Mouse (Mus musculus) monocyte, adult 5-6 weeks (primary cell): ENCODE measurements around the gene Sf3b3. TPM values are rescaled to one million over a fixed set of nuclear protein-coding genes. Genes with fewer than 3 reads are reported as not detected.

Experiments
- ATAC-seq: fragments of 153-309, 156-312 bp; replicated peaks from 2 replicates; pipeline ENCODE4 v1.8.0; 2017; ENCODE audit warnings: mild to moderate bottlenecking; ENCODE audit not compliant: low TSS enrichment, insufficient number of reproducible peaks, severe bottlenecking, poor library complexity, low FRiP score
- total RNA-seq: library from RNA; stranded (forward); fragments of 200-1000, 200-491, 200-594 nt; gene quantifications from 3 replicates; pipeline ENCODE4 v1.2.3, GENCODE M21; 2017

Gene Sf3b3
- total RNA-seq, 1 experiment from 2014 or later = 114 TPM

DNA sequence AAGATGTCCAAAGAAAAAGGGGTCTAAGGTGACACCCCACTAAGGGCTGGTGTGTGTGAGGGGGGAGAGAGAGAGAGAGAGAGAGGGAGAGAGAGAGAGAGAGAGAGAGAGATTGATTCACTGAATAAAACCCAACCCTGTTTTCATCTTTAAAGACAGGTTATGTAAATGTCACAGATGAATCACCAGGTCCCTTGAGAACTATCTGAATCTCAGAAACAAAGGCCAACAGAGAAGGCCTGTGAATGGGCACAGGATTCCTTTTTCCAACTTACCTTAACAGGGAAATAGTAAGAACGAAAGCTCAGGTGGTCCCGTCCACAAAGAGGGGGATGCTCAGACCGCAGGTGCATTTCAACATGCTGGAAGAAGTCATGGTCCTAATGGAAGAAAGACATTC is 35.5 kb downstream of the Sf3b3 start:
- ATAC-seq = no peak

DNA sequence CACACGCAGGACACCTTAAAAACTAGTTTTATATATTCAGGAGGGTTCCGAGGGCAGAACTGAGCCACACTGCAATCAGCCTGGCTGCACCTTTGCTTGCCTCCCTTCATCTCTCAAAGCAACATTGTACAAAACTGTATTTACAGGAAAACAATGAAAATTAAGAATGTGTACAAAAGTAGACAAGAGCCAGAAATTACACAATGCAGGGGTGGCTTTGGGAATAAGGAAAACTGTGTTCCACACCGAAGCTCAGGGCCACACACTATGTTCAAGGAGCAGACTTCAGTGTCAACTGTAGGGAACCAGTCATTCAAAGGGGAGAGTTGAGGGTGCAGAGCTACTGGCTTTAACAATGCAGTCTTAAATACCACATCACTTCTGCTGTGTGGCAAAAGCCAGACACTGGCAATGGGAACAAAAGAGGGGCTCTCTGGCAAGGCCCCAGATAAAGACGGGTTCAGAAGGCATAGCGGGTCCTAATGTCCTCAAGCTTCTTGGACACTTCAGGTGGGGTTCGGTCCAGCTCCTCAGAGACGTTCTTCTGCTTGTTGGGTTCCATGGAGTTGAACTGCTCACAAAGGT is 36.0 kb downstream of the Sf3b3 start:
- ATAC-seq = no peak

DNA sequence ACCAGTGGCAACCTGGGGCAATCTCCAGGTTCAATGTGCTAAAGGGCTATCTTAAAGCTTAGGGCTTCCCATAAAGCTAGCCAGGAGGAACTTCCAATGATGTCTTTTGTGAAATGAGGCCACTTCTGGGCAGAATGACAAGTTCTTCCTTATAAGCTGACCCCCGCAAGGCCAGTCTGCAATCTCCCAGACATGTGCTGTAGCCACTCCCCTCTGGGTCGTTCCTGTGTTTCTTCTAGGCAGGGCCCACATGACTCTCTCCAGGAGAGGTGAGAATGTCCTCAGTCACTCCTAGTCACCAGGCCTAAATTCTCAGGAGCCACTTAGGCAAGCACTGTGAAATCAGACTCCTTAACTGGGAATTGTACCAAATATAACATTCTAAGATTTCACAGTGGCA is 36.8 kb downstream of the Sf3b3 start:
- ATAC-seq = no peak

DNA sequence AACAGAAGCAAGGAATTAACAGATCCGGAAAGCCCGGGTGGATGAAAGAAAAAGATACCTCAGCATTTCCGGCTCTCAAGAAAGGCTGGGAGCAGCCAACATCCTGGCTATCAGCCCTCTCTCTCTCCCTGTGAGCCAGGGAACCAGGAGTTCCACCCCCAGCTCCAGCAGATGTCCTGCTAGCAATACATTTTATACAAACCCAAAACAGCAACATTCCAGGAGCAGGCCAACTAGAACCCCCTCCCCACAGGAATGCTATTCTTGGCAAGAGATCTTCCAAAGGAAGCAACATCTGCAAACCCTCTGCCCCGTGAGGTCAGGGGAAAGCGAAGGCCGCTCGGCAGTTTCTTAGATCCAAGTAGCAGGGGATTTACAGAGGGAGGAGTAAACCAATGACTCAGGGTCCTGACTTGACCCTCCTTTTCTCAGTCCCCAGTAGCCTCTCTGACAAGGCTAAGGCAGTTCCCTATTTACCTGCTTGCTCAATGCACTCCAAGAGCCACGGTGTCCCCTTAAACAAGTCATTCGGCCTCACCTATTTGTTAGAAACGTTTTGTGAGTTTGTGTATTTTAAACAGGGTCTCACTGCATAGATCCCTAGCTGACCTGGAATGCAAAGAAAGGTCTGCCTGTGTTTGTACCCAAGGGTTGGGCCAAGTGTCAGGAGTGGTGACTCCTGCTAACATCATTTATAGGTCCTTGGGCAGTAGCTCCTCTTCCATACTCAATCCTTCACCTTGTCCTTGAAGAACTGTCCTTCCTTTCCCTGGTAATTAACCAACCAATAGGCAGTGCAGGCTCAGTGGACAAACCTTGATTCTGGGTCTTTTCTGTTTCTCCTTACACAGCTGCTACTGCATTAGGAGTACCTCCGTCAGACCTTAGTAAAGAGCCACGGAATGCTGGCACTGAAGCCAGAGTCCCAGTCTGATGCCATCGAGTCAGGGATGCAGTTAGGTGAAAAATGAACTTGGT is 37.8 kb downstream of the Sf3b3 start:
- ATAC-seq = no peak

DNA sequence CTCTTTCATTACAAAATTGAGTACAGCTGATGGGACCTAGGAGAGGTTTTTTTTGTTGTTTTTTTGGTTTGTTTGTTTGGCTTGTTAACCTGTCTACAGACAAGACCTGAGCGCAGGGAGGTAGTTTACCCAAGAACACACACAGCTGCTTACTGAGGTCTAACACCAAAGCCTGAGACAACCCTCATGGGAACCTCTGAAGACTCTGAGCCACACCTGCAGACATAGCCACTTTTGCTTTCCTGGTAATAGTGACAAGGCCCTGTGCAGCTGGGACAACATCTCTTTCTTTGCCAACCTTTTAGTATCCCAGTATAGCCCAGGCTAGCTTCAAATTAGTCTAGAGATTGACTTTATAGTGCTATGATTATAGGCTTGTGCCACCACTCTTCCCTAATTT is 40.4 kb downstream of the Sf3b3 start:
- no peak for ATAC-seq

DNA sequence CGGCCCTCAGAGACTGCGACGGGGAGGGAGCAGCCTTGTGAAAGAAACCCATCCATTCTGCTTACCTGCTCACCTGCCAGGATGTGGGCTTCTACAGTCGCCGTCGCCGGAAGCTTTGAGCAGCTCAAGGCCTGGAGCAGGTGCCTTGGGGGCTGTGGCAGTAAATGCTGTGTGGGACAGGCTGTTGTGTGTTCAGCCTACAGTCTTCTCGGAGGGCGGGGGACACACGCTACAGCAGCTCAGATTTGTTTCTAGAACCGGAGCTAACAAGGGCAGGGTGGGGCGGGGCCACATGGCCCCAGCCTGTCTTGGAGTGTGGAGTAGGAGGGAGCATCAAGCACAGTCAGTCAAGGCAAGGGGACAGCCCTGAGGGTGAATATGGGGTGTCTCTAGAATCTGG is 40.9 kb downstream of the Sf3b3 start, which contains the start of gene Il34:
Gene Il34 (minus strand): TSS at position 256 of the 400 bp plus-strand sequence.
- ATAC-seq = no peak

DNA sequence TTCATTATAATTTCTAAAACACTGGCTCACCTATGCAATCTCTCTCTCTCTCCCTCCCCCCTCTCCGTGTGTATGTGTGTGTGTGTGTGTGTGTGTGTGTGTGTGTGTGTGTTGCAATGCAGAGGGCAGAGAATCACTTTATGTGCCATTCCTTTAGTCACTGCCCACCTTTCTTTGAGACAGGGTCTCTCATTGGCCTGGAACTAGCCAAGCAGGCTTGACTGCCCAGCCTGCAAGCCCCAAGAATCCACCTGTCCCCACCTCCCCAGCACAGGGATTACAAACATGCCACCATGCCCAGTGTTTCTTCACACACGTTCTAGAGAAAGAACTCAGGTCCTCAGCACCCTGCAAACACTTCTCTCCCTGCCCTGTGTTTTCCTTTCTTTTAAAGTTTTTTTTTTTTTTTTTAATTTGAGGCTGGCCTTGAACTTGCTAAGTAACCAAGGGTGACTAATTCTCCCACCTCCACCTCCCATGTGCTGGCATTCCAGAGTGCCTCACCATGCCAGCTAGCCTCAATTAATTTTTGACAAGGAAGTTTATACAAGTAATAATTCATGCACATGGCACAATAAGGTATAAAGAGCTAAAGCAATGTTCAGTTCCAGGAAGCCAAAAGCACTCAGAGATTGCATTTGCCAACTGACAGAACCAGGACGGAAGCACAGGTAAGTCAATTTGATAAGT is 41.6 kb downstream of the Sf3b3 start:
- ATAC-seq = no peak

DNA sequence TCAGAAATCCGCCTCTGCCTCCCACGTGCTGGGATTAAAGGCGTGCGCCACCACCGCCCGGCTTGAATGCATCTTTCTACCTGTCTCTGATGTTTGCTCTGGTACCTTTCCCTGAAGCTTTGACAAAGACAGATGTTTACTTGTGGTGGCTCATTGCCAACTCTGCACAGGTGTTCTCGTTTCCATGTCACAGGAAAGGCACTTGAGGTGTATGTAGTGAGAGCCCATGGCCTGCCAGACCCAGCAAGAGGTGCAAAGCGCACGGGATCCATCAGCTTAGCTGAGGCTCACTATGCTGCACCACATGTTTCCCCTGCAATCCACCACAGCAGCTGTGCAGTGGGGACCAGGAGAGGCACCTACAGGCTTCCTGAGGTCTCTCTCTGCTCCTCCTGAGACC is 42.7 kb downstream of the Sf3b3 start:
- no peak for ATAC-seq

DNA sequence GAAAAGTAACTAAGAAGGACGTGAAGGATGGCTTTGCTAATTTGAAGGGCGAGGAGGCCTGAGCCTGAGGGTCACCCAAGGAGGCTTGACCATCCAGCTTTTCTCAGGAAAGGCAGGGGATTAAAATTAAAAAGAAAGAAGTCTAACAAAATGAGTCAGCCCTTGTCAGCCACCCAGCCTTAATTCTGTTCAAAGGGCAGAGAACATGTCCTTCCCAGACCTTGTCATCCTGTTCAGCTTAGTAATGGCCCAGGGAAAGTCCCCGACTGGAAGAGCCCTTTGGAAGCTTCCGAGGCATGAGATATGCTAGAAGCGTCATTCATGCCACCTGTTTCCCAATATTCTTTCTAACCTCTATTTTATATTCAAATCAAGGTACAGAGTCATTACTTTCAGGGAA is 43.6 kb downstream of the Sf3b3 start:
- ATAC-seq = no peak

DNA sequence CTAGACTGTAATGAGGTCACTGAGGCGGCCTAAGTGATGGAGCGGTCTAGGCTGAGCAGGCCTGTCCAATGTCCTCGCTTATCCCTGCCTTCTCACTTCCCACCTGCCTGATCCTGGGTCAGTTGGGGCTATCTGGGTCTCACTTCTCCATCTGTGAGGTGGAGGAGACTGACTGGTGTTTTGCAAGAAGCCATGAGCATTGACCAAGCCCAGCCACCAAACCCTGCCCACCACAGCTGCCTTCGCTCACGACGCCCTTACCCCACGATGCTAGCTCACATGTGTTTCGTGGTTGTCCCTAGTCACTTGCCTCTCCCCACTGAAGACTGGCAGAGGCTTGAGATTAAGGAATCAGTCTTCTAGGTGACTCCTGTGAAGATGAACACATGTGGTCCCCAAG is 49.5 kb downstream of the Sf3b3 start:
- ATAC-seq = no peak

DNA sequence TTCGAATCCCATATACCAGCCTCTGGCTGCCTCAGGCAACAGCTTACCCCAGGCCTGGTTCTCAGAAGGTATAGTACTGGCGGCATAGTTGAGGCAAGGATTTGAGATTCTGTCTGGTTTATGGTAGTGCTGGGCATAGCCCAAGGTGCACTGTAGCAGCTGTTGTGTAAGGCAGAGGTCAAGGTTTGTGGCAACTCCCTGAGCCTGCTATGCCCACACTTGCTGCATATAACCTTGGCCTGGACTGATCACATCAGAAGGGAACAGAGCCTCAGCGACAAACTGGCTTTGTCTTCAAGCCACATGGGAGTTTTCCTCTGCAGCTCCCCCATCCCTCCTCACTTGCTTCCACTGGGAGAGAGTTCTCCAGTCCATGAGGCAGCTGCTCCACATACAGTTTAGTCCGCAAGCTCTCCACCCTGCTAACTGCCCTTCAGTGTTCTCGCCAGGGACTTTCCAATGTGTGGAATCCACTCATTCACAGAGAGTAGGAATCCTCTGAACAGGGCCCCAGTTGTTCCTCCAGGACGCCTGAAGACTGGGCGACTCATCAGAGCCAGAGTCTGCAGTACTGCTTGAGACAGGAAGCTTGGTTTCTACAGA is 52.1 kb downstream of the Sf3b3 start:
- ATAC-seq = no peak

DNA sequence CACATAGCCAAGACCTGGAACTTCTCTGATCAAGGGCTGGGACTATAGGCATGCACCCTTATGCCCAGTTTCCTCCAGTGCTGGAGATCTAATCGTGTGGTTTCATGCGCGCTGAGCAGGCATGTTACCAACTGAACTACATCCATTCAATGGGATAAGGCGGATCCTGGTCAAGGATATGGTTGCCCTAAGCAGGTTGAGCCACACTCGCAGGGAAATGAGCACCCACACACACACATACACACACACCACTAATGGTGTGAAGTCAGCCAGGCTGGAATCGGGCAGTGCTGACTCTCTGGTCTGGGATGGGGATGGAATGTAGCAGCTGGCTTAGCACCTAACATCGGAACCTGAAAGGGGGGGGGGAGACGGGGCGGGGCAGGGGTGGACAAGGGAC is 52.7 kb downstream of the Sf3b3 start:
- ATAC-seq = no peak

DNA sequence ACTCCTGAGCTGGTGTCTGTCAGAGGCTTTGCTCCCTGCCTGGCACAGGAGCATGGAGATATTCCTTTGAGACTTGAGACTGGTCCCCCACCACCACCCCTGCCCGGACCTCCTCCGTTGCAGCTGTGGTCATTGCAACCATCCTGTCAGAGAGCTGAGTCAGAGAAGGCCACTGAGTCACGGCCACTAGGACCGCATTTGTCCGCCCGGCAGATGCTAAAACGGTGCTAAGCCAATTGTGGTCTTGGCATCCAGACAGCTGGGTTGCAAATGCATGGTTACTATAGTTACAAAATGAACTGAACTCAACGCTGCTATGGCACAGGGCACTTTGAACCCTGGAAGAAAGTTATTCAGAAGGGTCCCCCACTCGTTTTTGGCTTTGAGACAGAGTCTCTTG is 53.1 kb downstream of the Sf3b3 start:
- no peak for ATAC-seq

DNA sequence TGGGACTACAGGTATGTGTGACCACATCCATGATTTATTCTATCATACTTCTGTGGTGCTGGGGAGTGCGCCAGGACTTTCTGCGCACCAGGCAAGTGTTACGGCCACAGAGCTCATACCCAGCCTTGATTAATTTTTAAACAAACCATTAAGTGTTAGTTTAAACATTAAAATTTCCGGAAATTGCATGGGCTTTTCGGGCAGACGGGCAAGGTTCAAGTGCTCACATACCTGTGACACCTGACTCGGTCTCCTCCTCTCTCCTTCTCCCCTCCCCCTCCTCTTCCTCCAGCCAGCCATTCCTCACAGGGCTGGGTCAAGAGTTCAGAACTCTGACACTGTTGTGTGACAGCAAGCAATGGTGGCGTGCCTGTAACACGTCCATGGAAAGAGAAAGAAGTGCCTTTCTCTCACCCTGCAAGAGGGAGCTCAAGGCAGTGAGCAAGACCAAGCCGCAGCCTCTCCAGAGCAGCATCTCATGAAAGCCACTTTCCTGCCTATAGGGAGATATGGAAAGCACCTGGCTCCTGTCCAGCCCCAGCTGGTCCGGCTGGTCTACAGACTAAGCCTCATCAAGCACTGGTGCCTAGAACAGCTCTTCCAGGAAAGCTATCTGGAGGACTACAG is 53.9 kb downstream of the Sf3b3 start:
- no peak for ATAC-seq

DNA sequence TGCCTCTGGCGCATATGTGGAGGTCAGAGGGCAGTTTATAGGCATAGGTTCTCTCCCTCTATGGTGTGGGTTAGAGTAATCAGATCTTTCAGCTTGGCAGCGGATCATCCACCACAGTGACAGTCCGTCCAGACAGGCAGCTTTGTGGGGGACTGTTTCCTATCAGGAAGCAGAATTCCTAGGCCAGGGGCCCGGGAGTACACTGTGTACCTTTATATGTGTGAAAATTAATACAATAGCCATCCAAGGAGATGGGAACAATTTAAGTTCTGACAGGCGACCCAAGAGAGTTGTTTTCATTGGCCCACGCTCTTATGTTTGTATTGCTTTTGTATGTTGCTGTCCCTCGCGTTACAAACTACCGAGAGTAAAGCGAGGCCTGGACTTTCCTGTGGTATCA is 55.4 kb downstream of the Sf3b3 start:
- no peak for ATAC-seq

DNA sequence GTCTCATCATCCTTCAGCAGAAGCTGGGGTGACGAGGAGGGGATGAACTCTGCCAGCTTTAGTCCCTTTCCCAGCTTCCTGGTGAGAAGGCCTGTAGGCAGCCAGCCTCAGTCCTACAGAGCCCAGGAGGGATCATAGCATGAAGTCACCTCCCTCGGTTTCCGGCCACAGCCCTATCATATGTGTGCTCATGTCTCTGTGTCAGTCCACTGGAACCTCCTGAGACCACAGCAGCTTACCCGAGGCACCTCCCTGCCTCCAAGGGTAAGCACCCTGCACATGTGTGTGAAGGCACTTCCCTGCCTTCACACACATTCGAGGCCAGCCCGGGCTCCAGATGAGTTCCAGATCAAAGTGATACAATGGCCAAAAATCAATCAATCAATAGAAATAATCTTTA is 56.3 kb downstream of the Sf3b3 start:
- ATAC-seq = no peak

DNA sequence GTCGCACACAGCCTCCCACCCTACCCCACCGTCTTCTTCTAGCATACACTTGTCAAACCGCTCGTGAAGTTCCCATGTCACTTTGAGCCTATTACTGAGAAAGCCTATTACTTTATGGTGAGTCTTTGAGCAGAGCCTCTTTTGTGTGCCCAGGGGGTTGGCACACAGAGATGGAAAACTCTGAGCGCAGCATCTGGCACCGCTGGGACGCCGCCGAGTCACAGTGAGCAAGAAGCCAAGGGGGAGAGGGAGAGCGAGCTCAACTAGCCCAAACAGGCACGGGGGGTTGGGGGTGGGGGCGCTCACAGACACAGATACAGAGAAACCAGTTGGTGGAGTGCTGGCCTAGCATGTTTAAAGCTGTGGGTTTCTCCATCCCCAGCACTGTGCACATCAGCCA is 57.0 kb downstream of the Sf3b3 start:
- no peak for ATAC-seq

DNA sequence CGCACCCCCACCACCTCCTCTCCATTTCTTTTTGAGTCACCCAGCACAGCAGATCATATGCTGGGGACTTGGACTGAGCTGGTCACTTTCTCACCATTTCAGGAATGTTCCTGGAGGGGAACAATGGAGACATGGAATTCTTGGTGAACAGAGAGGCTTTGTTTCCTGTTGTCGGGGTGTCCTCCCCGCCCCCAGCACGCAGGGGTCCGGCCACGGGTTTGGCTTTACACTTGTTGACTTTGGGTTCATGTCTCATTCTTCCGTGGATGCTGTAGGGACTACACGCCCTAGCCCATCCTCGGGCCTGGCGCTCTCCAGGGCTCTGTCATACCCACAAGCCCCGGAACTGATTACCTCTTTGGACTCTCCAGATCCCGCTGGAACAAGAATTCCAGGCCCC is 57.6 kb downstream of the Sf3b3 start:
- no peak for ATAC-seq

DNA sequence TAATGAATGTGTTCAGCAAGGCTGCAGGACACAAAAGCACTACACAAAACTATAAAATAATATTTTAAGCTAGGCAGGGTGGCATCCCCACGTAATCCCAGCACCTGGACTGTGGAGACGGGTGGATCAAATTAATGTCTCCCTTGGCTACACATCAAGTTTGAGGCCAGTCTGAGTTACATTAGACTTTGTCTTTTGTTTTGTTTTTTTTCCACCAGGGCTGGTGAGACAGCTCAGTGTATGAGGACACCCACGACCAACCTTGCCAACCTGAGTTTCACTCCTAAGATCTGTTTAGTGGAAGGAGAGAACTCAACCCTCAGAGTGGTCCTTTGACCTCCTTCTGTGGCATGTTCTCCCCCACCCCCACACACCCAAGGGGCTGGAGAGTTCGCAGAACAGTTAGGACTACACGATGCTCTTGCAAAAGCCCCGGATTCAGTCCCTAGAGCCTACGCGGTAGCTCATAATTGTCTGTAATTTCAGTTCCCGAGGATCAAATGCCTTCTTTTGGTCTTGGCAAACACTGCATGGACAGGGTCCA is 59.1 kb downstream of the Sf3b3 start:
- no peak for ATAC-seq
